9 mouse cellular contexts compared by ENCODE assay signal in genomic region chr11:60346537-60346936, GRCm38 (mm10). TPM values are rescaled to one million over a fixed set of nuclear protein-coding genes. Genes with fewer than 3 reads are reported as not detected.
A peak's percentile ranks its signal among the peaks of the same experiment; 100 is the strongest.
DNase-seq lines count a peak whose midpoint lies in the region; ATAC-seq and TF ChIP-seq lines count a peak whose summit lies in the region.
"Had no signal": no experiment of that assay in that cellular context is flagged by ENCODE, and none has a peak within 500 bp of the region (broad histone marks: within the 10 kb centered on the region; RNA-seq: fewer than 3 reads in every experiment).

No protein-coding gene starts in this region.

- no peak overlapping the region for H3K9ac ChIP-seq in heart, embryonic 12.5 days
- no peak overlapping the region for H3K9ac ChIP-seq in forebrain, embryonic 16.5 days (replicated peaks; ENCODE audit: low read depth, low read length)
- no peak overlapping the region for H3K9ac ChIP-seq in midbrain, embryonic 11.5 days (ENCODE audit: low read length)
- H3K9ac ChIP-seq in intestine, postnatal 0 days (ENCODE audit: low read depth, low read length): no peak overlapping the region
- H3K9ac ChIP-seq: heart, embryonic 13.5 days had no signal

- no peak overlapping the region for H3K4me3 ChIP-seq in heart, embryonic 12.5 days
- no peak overlapping the region for H3K4me3 ChIP-seq in forebrain, embryonic 16.5 days (replicated peaks; ENCODE audit: low read length)
- H3K4me3 ChIP-seq in midbrain, embryonic 11.5 days (ENCODE audit: low read depth, low read length): no peak overlapping the region
- H3K4me3 ChIP-seq in intestine, postnatal 0 days (ENCODE audit: low read depth, low read length): no peak overlapping the region
- H3K4me3 ChIP-seq: heart, embryonic 13.5 days had no signal

- no peaks in the 10 kb centered on the region for H3K9me3 ChIP-seq in heart, embryonic 12.5 days (replicated peaks)
- H3K9me3 ChIP-seq in forebrain, embryonic 16.5 days (ENCODE audit: control insufficient read depth, low read length): no peaks in the 10 kb centered on the region
- H3K9me3 ChIP-seq in midbrain, embryonic 11.5 days (ENCODE audit: control insufficient read depth, low read length): no peaks in the 10 kb centered on the region
- H3K9me3 ChIP-seq in intestine, postnatal 0 days (ENCODE audit: control insufficient read depth): no peaks in the 10 kb centered on the region
- H3K9me3 ChIP-seq: heart, embryonic 13.5 days had no signal

- H3K4me1 ChIP-seq in heart, embryonic 12.5 days (replicated peaks): peaks cover 16% of the 10 kb centered on the region
- H3K4me1 ChIP-seq in forebrain, embryonic 16.5 days (replicated peaks; ENCODE audit: control insufficient read depth, insufficient read depth, low read length): peaks cover 10% of the 10 kb centered on the region
- no peaks in the 10 kb centered on the region; the same call in 1 of the 2 replicates for H3K4me1 ChIP-seq in midbrain, embryonic 11.5 days (ENCODE audit: control insufficient read depth, insufficient read depth, low read length)
- H3K4me1 ChIP-seq in intestine, postnatal 0 days (replicated peaks; ENCODE audit: control insufficient read depth, insufficient read depth, low read length): 0 out of 2 replicates have a peak, but pooled peaks cover 2% of the 10 kb centered on the region

- no peak for TF ChIP-seq CTCF in intestine, postnatal 0 days (IDR thresholded peaks at IDR 0.05; ENCODE audit: low read depth)

- H3K27me3 ChIP-seq in heart, embryonic 12.5 days (replicated peaks): no peaks in the 10 kb centered on the region
- no peaks in the 10 kb centered on the region for H3K27me3 ChIP-seq in forebrain, embryonic 16.5 days (replicated peaks; ENCODE audit: control insufficient read depth, insufficient read depth, low read length)
- no peaks in the 10 kb centered on the region for H3K27me3 ChIP-seq in midbrain, embryonic 11.5 days (ENCODE audit: control insufficient read depth, insufficient read depth, low read length)
- H3K27me3 ChIP-seq in intestine, postnatal 0 days (replicated peaks; ENCODE audit: control insufficient read depth, insufficient read depth, low read length): no peaks in the 10 kb centered on the region
- H3K27me3 ChIP-seq: heart, embryonic 13.5 days had no signal

- WGBS in heart, embryonic 12.5 days: 58% methylated on average over 4 of the region's 4 CpGs
- 50% methylated on average over 4 of the region's 4 CpGs for WGBS in forebrain, embryonic 16.5 days
- 84% methylated on average over 4 of the region's 4 CpGs for WGBS in midbrain, embryonic 11.5 days
- 58% methylated on average over 4 of the region's 4 CpGs for WGBS in intestine, postnatal 0 days

- H3K36me3 ChIP-seq in heart, embryonic 12.5 days: no peaks in the 10 kb centered on the region
- H3K36me3 ChIP-seq in forebrain, embryonic 16.5 days (ENCODE audit: control insufficient read depth, insufficient read depth): no peaks in the 10 kb centered on the region
- H3K36me3 ChIP-seq in midbrain, embryonic 11.5 days (ENCODE audit: control insufficient read depth, insufficient read depth, low read length): no peaks in the 10 kb centered on the region
- H3K36me3 ChIP-seq in intestine, postnatal 0 days (ENCODE audit: control insufficient read depth, insufficient read depth): no peaks in the 10 kb centered on the region; the same call in 1 of the 2 replicates

- intact Hi-C loops in heart, postnatal 36 days (cut with DNase I): no loop called here

- ATAC-seq in heart, embryonic 12.5 days (ENCODE audit: insufficient number of reproducible peaks, low FRiP score): no peak
- ATAC-seq in forebrain, embryonic 16.5 days: no peak
- no peak for ATAC-seq in midbrain, embryonic 11.5 days (ENCODE audit: low FRiP score)
- ATAC-seq in intestine, postnatal 0 days: no peak

- peak; percentile 23 to 31 for DNase-seq in heart, postnatal 36 days
- peak; percentile 72 for DNase-seq in 416B (ENCODE audit: low read depth)
- DNase-seq in brain, adult 2 months (ENCODE audit: low read depth, low spot score): peak; percentile 93
- DNase-seq in kidney, postnatal 14 days: peak; percentile 84
- no peak for DNase-seq in midbrain, embryonic 11.5 days (ENCODE audit: low spot score, missing footprints)

- no peak overlapping the region for H3K27ac ChIP-seq in heart, embryonic 12.5 days (ENCODE audit: poor library complexity, severe bottlenecking)
- no peak overlapping the region for H3K27ac ChIP-seq in forebrain, embryonic 16.5 days (ENCODE audit: low read length)
- H3K27ac ChIP-seq in midbrain, embryonic 11.5 days (ENCODE audit: low read depth, low read length): no peak overlapping the region
- no peak overlapping the region for H3K27ac ChIP-seq in intestine, postnatal 0 days (ENCODE audit: low read depth, low read length)
- H3K27ac ChIP-seq: heart, embryonic 13.5 days had no signal

- H3K4me2 ChIP-seq in heart, embryonic 12.5 days: no peak overlapping the region
- no peak overlapping the region for H3K4me2 ChIP-seq in forebrain, embryonic 16.5 days (ENCODE audit: low read length)
- H3K4me2 ChIP-seq in midbrain, embryonic 11.5 days: no peak overlapping the region
- H3K4me2 ChIP-seq in intestine, postnatal 0 days (replicated peaks; ENCODE audit: low read depth): no peak overlapping the region
- H3K4me2 ChIP-seq: heart, embryonic 13.5 days had no signal

RNA-seq across cellular contexts. Expression of gene Tom1l2, which starts 6.2 kb away (rescaled TPM):
- 100 to 1,000 TPM; 101 to 113 TPM for total RNA-seq in heart, postnatal 36 days (2021)
- 28.9 and 32.1 TPM in 2 replicates for polyA plus RNA-seq in heart, embryonic 12.5 days (2016; fragmentation: Nextera tagmentation; extraction: Ambion mirVana)
- 56.5 and 62.0 TPM in 2 replicates for polyA plus RNA-seq in forebrain, embryonic 16.5 days (2015; fragmentation: Nextera tagmentation; extraction: Ambion mirVana)
- 12.1 and 12.8 TPM in 2 replicates for polyA plus RNA-seq in midbrain, embryonic 11.5 days (2014; fragmentation: Nextera tagmentation; extraction: Ambion mirVana)
- 29.6 and 35.1 TPM in 2 replicates for polyA plus RNA-seq in intestine, postnatal 0 days (2015; fragmentation: Nextera tagmentation; extraction: Ambion mirVana)

RNA-seq across cellular contexts. Expression of gene Drc3, which starts 6.6 kb away (rescaled TPM):
- total RNA-seq in heart, postnatal 36 days (2021): 1 to 10 TPM; 2.4 to 2.5 TPM
- 1.6 and 2.3 TPM in 2 replicates for polyA plus RNA-seq in heart, embryonic 12.5 days (2016; fragmentation: Nextera tagmentation; extraction: Ambion mirVana)
- polyA plus RNA-seq in forebrain, embryonic 16.5 days (2015; fragmentation: Nextera tagmentation; extraction: Ambion mirVana): 4.6 and 4.7 TPM in 2 replicates
- polyA plus RNA-seq in midbrain, embryonic 11.5 days (2014; fragmentation: Nextera tagmentation; extraction: Ambion mirVana): 2.0 and 2.4 TPM in 2 replicates
- polyA plus RNA-seq in intestine, postnatal 0 days (2015; fragmentation: Nextera tagmentation; extraction: Ambion mirVana): 1.7 and 1.9 TPM in 2 replicates
